Mouse (Mus musculus) E14TG2a.4 (cell line): ENCODE data around the gene Atp9a.

Experiments used
- CTCF ChIP-seq: conservative IDR thresholded peaks from 2 replicates; pipeline ENCODE4 v1.5.1; 2014; ENCODE audit warnings: low read length
- NANOG ChIP-seq: IDR thresholded peaks from 2 replicates; pipeline ENCODE4 v1.6.1; 2014; ENCODE audit warnings: borderline replicate concordance, low read length, mixed read lengths

GRCm38 (mm10) chr2:168663216-168663615 lies 79.0 kb downstream of the Atp9a start:
- TF ChIP-seq CTCF = no peak
- no peak for TF ChIP-seq NANOG
